Mouse (Mus musculus) gastrocnemius, postnatal 14 days (tissue): ENCODE measurements around the gene Slc2a3. TPM values are rescaled to one million over a fixed set of nuclear protein-coding genes. Genes with fewer than 3 reads are reported as not detected.

Experiments used
- microRNA-seq, 2 experiments: library from miRNA; unstranded; fragments of <30 nt; microRNA quantifications; one replicate each; pipeline ENCODE4 v1.2.0; 2021
- total RNA-seq, 2 experiments: library from RNA; stranded (reverse); gene quantifications; 2 replicates each; pipeline ENCODE4 v1.2.3; 2021

Slc2a3 gene
- total RNA-seq, 2 experiments from 2014 or later, result 1.2 to 1.9 TPM

Small RNA genes lying within 50 kb of the gene (microRNA-seq; reads per million reads assigned to microRNA genes)
- gene Mir7231, result 0 to 0.64 reads per million in 2 experiments

Other genes with a start within 250 kb of the Slc2a3 start
- not detected for gene Aicda, start 247.8 kb downstream of the Slc2a3 start, total RNA-seq
- gene Apobec1, start 199.2 kb downstream of the Slc2a3 start, total RNA-seq, result 1 to 10 TPM; 1.4 to 1.8 TPM
- gene Gdf3, start 191.6 kb downstream of the Slc2a3 start, total RNA-seq, result not detected
- not detected for gene Dppa3, start 175.2 kb downstream of the Slc2a3 start, total RNA-seq
- not detected for gene Nanog, start 94.2 kb downstream of the Slc2a3 start, total RNA-seq
- 10 to 100 TPM; 15.5 to 18.5 TPM for gene Foxj2, start 18.3 kb upstream of the Slc2a3 start, total RNA-seq
- 1 to 10 TPM in 1 of 2 experiments, under 1 TPM in 1; 1.00 to 1.6 TPM for gene C3ar1, start 54.5 kb upstream of the Slc2a3 start, total RNA-seq
- gene Necap1, start 72.8 kb upstream of the Slc2a3 start, total RNA-seq, result 10 to 100 TPM; 19.0 to 23.6 TPM
- gene Clec4a1, start 120.2 kb upstream of the Slc2a3 start, total RNA-seq, result 1 to 10 TPM; 1.3 to 2.8 TPM
- 1 to 10 TPM; 1.7 to 2.6 TPM for gene Clec4a3, start 150.9 kb upstream of the Slc2a3 start, total RNA-seq
- not detected for gene Clec4a4, start 188.7 kb upstream of the Slc2a3 start, total RNA-seq
- not detected for gene Clec4b1, start 248.3 kb upstream of the Slc2a3 start, total RNA-seq